30 mouse cellular contexts compared by ENCODE assay signal in the genomic region with DNA sequence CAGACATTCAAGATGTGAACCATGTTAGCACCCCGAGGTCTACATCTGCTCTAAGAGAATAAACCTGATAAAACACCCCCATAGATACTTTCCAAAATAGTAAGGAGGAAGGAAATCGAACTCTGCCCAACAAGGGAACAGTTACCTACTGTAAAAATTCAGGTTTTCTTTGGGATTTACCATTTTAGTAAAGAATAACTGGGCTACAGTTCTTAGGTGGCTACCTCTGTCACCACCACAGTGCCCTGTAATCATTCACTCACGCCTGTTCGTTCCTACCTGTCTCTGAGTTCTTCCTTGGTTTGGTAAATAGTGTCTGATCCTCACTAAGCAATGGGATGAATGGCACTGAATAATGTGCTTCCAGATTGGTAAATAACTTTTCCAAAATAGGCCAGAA. TPM values are rescaled to one million over a fixed set of nuclear protein-coding genes. Genes with fewer than 3 reads are reported as not detected.
"Had no signal": no experiment of that assay in that cellular context is flagged by ENCODE, and none has a peak within 500 bp of the region (broad histone marks: within the 10 kb centered on the region; RNA-seq: fewer than 3 reads in every experiment).

No protein-coding gene starts in this region.

- H3K4me2 ChIP-seq: embryonic facial prominence, embryonic 12.5 days; embryonic facial prominence, embryonic 13.5 days; embryonic facial prominence, embryonic 15.5 days; forebrain, embryonic 12.5 days; forebrain, embryonic 13.5 days; forebrain, embryonic 15.5 days had no signal

- H3K36me3 ChIP-seq: embryonic facial prominence, embryonic 10.5 days; embryonic facial prominence, embryonic 12.5 days; embryonic facial prominence, embryonic 13.5 days; embryonic facial prominence, embryonic 15.5 days; forebrain, embryonic 10.5 days; forebrain, embryonic 12.5 days; forebrain, embryonic 15.5 days had no signal

- H3K27ac ChIP-seq: embryonic facial prominence, embryonic 10.5 days; embryonic facial prominence, embryonic 12.5 days; embryonic facial prominence, embryonic 13.5 days; embryonic facial prominence, embryonic 15.5 days; forebrain, embryonic 10.5 days; forebrain, embryonic 12.5 days; forebrain, embryonic 13.5 days; forebrain, embryonic 15.5 days; gastrocnemius, adult 2 months; heart, adult 2 months had no signal

- DNase-seq: cerebellum, adult 2 months; cerebellum, adult 8-10 months; cerebellum, adult 9-10 months; cerebellum, adult 9-11 months; cerebellum, postnatal 10 days; cerebellum, postnatal 14 days; cerebellum, postnatal 25 days; cerebellum, postnatal 36 days; embryo, embryonic 11 days; forebrain, postnatal 0 days; gastrocnemius, adult 2 months; gastrocnemius, postnatal 10 days; gastrocnemius, postnatal 14 days; gastrocnemius, postnatal 25 days; gastrocnemius, postnatal 36 days; heart, adult 18-20 months; heart, adult 2 months had no signal

- H3K4me3 ChIP-seq: embryonic facial prominence, embryonic 10.5 days; embryonic facial prominence, embryonic 12.5 days; embryonic facial prominence, embryonic 13.5 days; embryonic facial prominence, embryonic 15.5 days; erythroblast, embryonic 14.5 days; forebrain, embryonic 10.5 days; forebrain, embryonic 12.5 days; forebrain, embryonic 13.5 days; forebrain, embryonic 15.5 days; gastrocnemius, adult 2 months; heart, adult 2 months had no signal

- H3K27me3 ChIP-seq: embryonic facial prominence, embryonic 12.5 days; embryonic facial prominence, embryonic 13.5 days; embryonic facial prominence, embryonic 15.5 days; forebrain, embryonic 12.5 days; forebrain, embryonic 13.5 days; forebrain, embryonic 15.5 days had no signal

- ATAC-seq: forebrain, embryonic 13.5 days; forebrain, embryonic 14.5 days; forebrain, embryonic 15.5 days; forebrain, embryonic 16.5 days; forebrain, postnatal 0 days had no signal

- H3K9me3 ChIP-seq: embryonic facial prominence, embryonic 10.5 days; embryonic facial prominence, embryonic 12.5 days; embryonic facial prominence, embryonic 13.5 days; embryonic facial prominence, embryonic 15.5 days; forebrain, embryonic 10.5 days; forebrain, embryonic 12.5 days; forebrain, embryonic 13.5 days; forebrain, embryonic 15.5 days had no signal

- H3K4me1 ChIP-seq: embryonic facial prominence, embryonic 10.5 days; embryonic facial prominence, embryonic 12.5 days had no signal

- H3K9ac ChIP-seq: embryonic facial prominence, embryonic 12.5 days; embryonic facial prominence, embryonic 13.5 days; embryonic facial prominence, embryonic 15.5 days; forebrain, embryonic 12.5 days; forebrain, embryonic 13.5 days; forebrain, embryonic 15.5 days; forebrain, postnatal 0 days had no signal

RNA-seq across cellular contexts. Expression of gene Slc23a4, which starts 42.6 kb away (rescaled TPM):
- total RNA-seq: gastrocnemius, adult 2 months; gastrocnemius, adult 8-10 months; gastrocnemius, postnatal 36 days had no signal
- polyA plus RNA-seq: embryonic facial prominence, embryonic 11.5 days; erythroblast, embryonic 14.5 days had no signal
